Mouse (Mus musculus) midbrain, embryonic 12.5 days (tissue): Measurements from ENCODE around the gene Psme2. TPM values are rescaled to one million over a fixed set of nuclear protein-coding genes. Genes with fewer than 3 reads are reported as not detected.

ENCODE experiments used
- polyA plus RNA-seq: library from polyadenylated mRNA; unstranded; fragments of >200 nt; fragmentation: Nextera tagmentation; extraction: Ambion mirVana; gene quantifications from 2 replicates; pipeline ENCODE4 v1.2.1, GENCODE M21; 2016

Psme2 gene
- polyA plus RNA-seq, 1 experiment from 2014 or later: 192 TPM

Other genes starting within 250 kb of the Psme2 start
- gene Dhrs4, start 112.4 kb downstream of the Psme2 start, polyA plus RNA-seq: 38.2 and 39.6 TPM in 2 replicates
- 13.8 and 14.8 TPM in 2 replicates for gene Carmil3, start 100.5 kb downstream of the Psme2 start, polyA plus RNA-seq
- 0.42 and 0.79 TPM in 2 replicates for gene Cpne6, start 80.7 kb downstream of the Psme2 start, polyA plus RNA-seq
- gene Nrl, start 66.1 kb downstream of the Psme2 start, polyA plus RNA-seq: not detected in 2 replicates
- 16.8 and 22.0 TPM in 2 replicates for gene Pck2, start 50.8 kb downstream of the Psme2 start, polyA plus RNA-seq
- 113 and 117 TPM in 2 replicates for gene Dcaf11, start 31.1 kb downstream of the Psme2 start, polyA plus RNA-seq
- gene A730061H03Rik, start 30.7 kb downstream of the Psme2 start, polyA plus RNA-seq: not detected in 2 replicates
- 0.24 TPM in 1 of 2 replicates, not detected in the other for gene Fitm1, start 15.5 kb downstream of the Psme2 start, polyA plus RNA-seq
- 122 and 127 TPM in 2 replicates for gene Psme1, start 13.0 kb downstream of the Psme2 start, polyA plus RNA-seq
- gene Emc9, start 5.8 kb downstream of the Psme2 start, polyA plus RNA-seq: 6.4 and 6.7 TPM in 2 replicates
- gene Rnf31, start 595 bp upstream of the Psme2 start, polyA plus RNA-seq: 20.0 and 20.5 TPM in 2 replicates
- gene Irf9, start 12.5 kb upstream of the Psme2 start, polyA plus RNA-seq: 9.4 and 11.5 TPM in 2 replicates
- gene Rec8, start 26.9 kb upstream of the Psme2 start, polyA plus RNA-seq: 6.6 and 7.3 TPM in 2 replicates
- 78.5 and 85.4 TPM in 2 replicates for gene Ipo4, start 44.8 kb upstream of the Psme2 start, polyA plus RNA-seq
- 3.5 and 4.9 TPM in 2 replicates for gene Gm49378, start 46.8 kb upstream of the Psme2 start, polyA plus RNA-seq
- 64.0 and 66.1 TPM in 2 replicates for gene Tm9sf1, start 52.7 kb upstream of the Psme2 start, polyA plus RNA-seq
- 0.63 and 0.80 TPM in 2 replicates for gene Tssk4, start 59.1 kb upstream of the Psme2 start, polyA plus RNA-seq
- 63.8 and 67.2 TPM in 2 replicates for gene Mdp1, start 69.4 kb upstream of the Psme2 start, polyA plus RNA-seq
- 56.4 and 64.8 TPM in 2 replicates for gene Gmpr2, start 80.8 kb upstream of the Psme2 start, polyA plus RNA-seq
- 515 and 554 TPM in 2 replicates for gene Nedd8, start 81.0 kb upstream of the Psme2 start, polyA plus RNA-seq
- gene Tinf2, start 90.7 kb upstream of the Psme2 start, polyA plus RNA-seq: 53.5 and 55.4 TPM in 2 replicates
- gene Tgm1, start 122.8 kb upstream of the Psme2 start, polyA plus RNA-seq: 0.56 and 0.59 TPM in 2 replicates
- gene Rabggta, start 131.2 kb upstream of the Psme2 start, polyA plus RNA-seq: 34.7 and 35.3 TPM in 2 replicates
- gene Dhrs1, start 154.6 kb upstream of the Psme2 start, polyA plus RNA-seq: 64.8 and 65.9 TPM in 2 replicates
- 44.1 and 45.9 TPM in 2 replicates for gene Nop9, start 154.6 kb upstream of the Psme2 start, polyA plus RNA-seq
- not detected in 2 replicates for gene Cideb, start 167.3 kb upstream of the Psme2 start, polyA plus RNA-seq
- gene Ltb4r2, start 170.3 kb upstream of the Psme2 start, polyA plus RNA-seq: 0.24 and 0.41 TPM in 2 replicates
- 0.13 TPM in 1 of 2 replicates, not detected in the other for gene Ltb4r1, start 174.8 kb upstream of the Psme2 start, polyA plus RNA-seq
- 6.6 and 7.9 TPM in 2 replicates for gene Adcy4, start 193.0 kb upstream of the Psme2 start, polyA plus RNA-seq
- 5.3 and 8.3 TPM in 2 replicates for gene Ripk3, start 197.8 kb upstream of the Psme2 start, polyA plus RNA-seq
- 20.2 and 24.0 TPM in 2 replicates for gene Nfatc4, start 232.0 kb upstream of the Psme2 start, polyA plus RNA-seq